Mouse (Mus musculus) ES-E14 (cell line): Measurements from ENCODE around the gene Noxred1.

Experiments
- CHD2 ChIP-seq: IDR thresholded peaks from 2 replicates; pipeline ENCODE4 v1.6.1; 2014; ENCODE audit warnings: mild to moderate bottlenecking, low read depth, low read length, inconsistent platforms
- HCFC1 ChIP-seq: IDR thresholded peaks from 2 replicates; pipeline ENCODE4 v1.6.1; 2012; ENCODE audit warnings: low read length, inconsistent platforms, borderline replicate concordance; ENCODE audit not compliant: insufficient read depth
- MAFK ChIP-seq: IDR thresholded peaks from 2 replicates; pipeline ENCODE4 v1.6.1; 2014; ENCODE audit warnings: mild to moderate bottlenecking, low read depth, low read length, inconsistent platforms; ENCODE audit not compliant: insufficient read depth
- ZC3H11A ChIP-seq: IDR thresholded peaks from 2 replicates; pipeline ENCODE4 v1.6.1; 2012; ENCODE audit warnings: low read depth, mild to moderate bottlenecking, inconsistent platforms, low read length, borderline replicate concordance
- ZNF384 ChIP-seq: IDR thresholded peaks from 2 replicates; pipeline ENCODE4 v1.6.1; 2012; ENCODE audit warnings: low read depth, low read length, inconsistent platforms

DNA sequence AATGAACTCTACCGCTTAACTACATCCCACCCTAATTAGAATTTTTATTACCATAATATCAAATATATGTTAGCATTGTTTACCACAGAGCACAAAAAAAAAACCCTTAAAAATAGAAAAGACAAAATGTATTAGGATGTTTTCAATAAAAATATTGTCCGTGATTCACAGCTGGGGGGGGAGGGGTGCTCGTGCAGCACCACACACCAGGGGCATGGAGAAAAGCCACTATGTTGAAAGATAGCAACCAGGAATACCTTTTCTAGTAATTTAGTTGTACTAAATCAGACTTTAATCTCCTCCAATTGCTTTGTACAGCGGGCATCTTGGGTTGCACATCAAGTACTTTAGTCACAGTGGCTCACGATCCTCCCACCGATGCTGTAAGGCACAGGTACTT lies 39.7 kb downstream of the Noxred1 start:
- no peak for TF ChIP-seq MAFK
- no peak for TF ChIP-seq CHD2
- TF ChIP-seq HCFC1: no peak
- TF ChIP-seq ZNF384: no peak
- no peak for TF ChIP-seq ZC3H11A
